Mouse (Mus musculus) ovary, adult 2 months (tissue): ENCODE data around the gene Mrpl44. TPM values are rescaled to one million over a fixed set of nuclear protein-coding genes. Genes with fewer than 3 reads are reported as not detected.

Experiments
- polyA plus RNA-seq: library from polyadenylated mRNA; depleted of rRNA; stranded (reverse); fragments of >200 nt; gene quantifications from 2 replicates; pipeline ENCODE4 v1.2.3, GENCODE M21; 2012; rRNA removed

The Mrpl44 gene
- polyA plus RNA-seq: 7.2 and 7.6 TPM in 2 replicates

DNA sequence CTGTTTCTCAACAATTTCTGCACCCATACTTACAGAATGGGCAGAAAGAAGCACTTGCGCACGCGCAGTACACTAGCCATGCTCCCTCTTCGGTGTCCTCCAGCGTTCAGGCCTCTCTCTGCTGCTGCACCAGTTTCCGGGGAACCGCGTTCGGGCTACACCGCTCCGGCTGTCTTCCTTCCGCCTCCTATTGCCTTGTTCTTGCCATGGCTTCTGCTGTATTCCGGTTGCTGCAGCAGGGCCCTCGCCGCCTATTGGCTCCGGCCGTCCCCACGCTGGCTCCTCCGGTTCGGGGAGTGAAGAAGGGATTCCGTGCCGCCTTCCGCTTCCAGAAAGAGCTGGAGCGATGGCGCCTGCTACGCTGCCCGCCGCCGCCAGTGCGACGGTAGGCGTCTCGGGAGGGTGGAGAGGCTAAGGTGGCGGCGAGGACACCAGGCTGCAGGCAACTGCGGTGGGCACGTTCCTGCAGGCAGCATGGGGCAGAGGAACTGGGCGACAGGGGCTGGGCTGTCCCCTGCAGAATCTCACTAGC, at the start of gene Mrpl44, which contains the start of gene Wdfy1:
Mrpl44 (plus strand) TSS at position 92 of the 532 bp plus-strand sequence.
Wdfy1 (minus strand) TSS at position 217 of the 532 bp plus-strand sequence.

Other genes starting within 250 kb of the Mrpl44 start
- gene Ap1s3, start 104.0 kb upstream of the Mrpl44 start, polyA plus RNA-seq: 19.8 and 28.8 TPM in 2 replicates
- 65.2 and 66.1 TPM in 2 replicates for gene Wdfy1, start 125 bp downstream of the Mrpl44 start, polyA plus RNA-seq
- 289 and 408 TPM in 2 replicates for gene Serpine2, start 85.2 kb downstream of the Mrpl44 start, polyA plus RNA-seq